Mouse (Mus musculus): Measurements from ENCODE around the gene Paip2b. TPM values are rescaled to one million over a fixed set of nuclear protein-coding genes. Genes with fewer than 3 reads are reported as not detected.
"Not testable (repeated sequence)": the region's sequence is repeated elsewhere in the genome, so short reads cannot be mapped to it uniquely, and the experiment has no call there.

Gene Paip2b
- 10 to 100 TPM; 30.6 to 35.0 TPM for total RNA-seq (2021)

- intact Hi-C loops (cut with DNase I) = loop anchor here (5.0 kb wide), 1 partner anchor 36 kb away; the partner anchor contains the start of gene Zfp638
- DNase-seq (ENCODE audit: low spot score) = peak; percentile 98
Measured at GRCm38 (mm10) chr6:83831606-83832123, at the start of gene Paip2b. Gene Paip2b, minus strand, starts transcription at chr6:83831741.

DNA sequence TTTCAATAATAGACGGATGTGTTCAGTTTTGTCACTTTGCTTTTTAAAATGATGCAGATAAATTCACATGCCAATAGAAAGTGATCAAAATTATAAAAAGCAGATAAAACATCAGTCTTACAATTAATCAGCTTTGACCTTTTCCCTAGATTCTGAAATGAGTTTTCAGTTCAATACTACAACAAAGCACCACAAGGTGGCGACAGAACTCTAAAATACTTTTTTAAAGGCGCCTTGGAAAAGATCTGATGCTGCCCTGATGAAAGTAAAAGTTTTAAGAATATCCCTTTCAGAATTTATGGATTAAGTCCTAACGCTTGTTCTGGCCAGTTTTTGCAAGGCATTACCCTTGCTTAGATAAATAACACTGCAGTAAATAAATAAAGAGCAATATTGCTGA lies 48.3 kb upstream of the Paip2b start:
- DNase-seq (ENCODE audit: low spot score) = no peak
- intact Hi-C loops (cut with DNase I) = no loop called here

- intact Hi-C loops (cut with DNase I) = loop anchor here (5.0 kb wide), 2 partner anchors 36 to 76 kb away; partner anchors contain the start of genes Nagk and Paip2b
- DNase-seq (ENCODE audit: low spot score) = peak; percentile 48
Measured at GRCm38 (mm10) chr6:83867598-83868585, 36.4 kb upstream of the Paip2b start.

DNA sequence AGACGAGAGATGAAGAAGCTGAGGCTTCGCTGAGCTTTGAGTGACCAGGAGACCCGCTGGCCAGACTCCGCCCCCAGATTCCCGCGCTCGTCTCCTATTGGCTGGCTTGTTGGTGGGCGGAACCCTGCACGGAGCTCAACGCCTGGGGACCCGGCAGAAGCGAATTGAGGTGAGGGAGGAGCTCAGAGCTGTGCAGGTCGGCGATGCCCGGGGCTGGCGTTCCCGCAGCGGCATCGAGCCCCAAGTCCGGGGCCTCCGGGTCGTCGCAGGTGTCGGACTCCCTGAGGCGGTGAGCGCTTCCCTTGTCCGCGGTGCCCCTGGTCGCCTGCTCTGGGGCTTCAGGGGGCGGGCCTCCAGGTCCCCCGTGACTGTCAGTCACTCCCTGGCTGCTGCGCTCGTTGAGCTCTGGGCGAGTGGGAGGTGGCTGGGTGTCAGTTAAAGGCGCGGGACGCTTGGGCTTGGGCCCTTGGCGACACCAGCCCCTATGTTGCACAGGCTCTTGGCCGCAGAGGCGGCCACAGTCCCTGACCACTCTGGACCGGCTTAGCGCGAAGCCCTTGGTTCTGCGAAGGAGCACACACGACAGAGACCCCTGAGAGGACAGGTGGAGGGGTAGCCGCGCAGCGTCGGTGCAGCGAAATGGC lies 35.5 kb upstream of the Paip2b start, which contains the start of gene Zfp638:
Gene Zfp638, plus strand, starts transcription at position 156 of the 644 bp plus-strand sequence.
- intact Hi-C loops (cut with DNase I) = loop anchor here (5.0 kb wide), 2 partner anchors 35 to 75 kb away; partner anchors contain the start of genes Nagk and Paip2b
- DNase-seq (ENCODE audit: low spot score) = peak; percentile 87

DNA sequence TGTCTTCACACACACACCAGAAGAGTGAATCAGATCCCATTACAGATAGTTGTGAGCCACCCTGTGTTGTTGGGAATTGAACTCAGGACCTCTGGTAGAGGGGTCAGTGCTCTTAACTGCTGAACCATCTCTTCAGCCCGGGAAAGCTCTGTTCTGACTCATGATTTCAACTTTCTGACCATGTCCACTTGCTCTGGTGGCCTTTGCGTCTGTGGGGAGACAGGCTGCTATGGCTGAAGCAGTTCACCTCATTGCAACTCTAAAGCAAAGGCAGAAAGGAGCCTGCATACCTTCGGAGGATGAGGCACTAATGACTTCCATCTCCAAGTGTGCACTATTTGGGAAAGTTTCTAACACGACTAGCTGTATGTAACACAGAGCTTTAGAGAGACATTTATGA lies 34.9 kb upstream of the Paip2b start:
- DNase-seq (ENCODE audit: low spot score) = no peak
- intact Hi-C loops (cut with DNase I) = loop anchor here (5.0 kb wide), 2 partner anchors 34 to 74 kb away; partner anchors contain the start of genes Nagk and Paip2b

DNA sequence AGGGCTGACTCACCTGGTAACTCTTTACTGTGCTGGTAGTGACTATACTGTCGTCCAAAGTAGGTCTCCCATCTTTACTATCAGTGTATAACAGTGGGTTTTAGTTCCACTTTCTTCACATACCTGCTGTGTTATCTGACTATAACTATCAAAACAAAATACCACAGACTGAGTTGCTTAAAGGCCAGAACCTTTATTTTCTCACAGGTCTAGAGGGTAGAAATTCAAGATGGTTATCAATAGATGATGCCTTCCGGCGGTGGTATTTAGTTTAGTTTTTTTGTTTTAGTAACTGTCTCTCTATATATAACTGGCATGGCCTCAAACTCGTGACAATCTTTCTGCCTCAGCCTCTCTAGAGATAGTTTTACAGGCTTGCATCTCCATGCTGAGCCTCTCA lies 32.0 kb upstream of the Paip2b start:
- DNase-seq (ENCODE audit: low spot score) = no peak
- intact Hi-C loops (cut with DNase I) = no loop called here

- DNase-seq (ENCODE audit: low spot score) = no peak
- intact Hi-C loops (cut with DNase I) = no loop called here
Measured at GRCm38 (mm10) chr6:83860033-83860432, 28.5 kb upstream of the Paip2b start.

DNA sequence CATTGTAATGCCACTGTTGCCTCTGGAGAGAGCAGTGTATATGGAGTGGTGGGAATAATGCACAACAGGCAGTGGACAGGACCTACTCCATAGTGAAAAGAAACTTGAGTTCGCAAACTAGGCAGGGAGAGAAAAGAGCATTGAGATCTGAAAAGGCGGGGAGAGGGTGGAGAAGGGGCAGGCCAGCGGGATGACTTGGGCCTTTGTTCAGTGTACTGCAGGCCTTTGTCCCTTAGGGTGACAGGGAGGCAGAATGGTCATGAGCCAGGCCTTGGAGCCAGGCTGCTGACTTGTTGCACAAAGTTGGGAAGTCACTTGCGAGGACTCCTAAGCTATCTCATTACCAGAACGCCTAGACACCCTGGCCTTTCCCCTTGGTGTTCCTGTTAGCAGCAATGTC lies 25.9 kb upstream of the Paip2b start:
- no peak for DNase-seq (ENCODE audit: low spot score)
- intact Hi-C loops (cut with DNase I) = no loop called here

DNA sequence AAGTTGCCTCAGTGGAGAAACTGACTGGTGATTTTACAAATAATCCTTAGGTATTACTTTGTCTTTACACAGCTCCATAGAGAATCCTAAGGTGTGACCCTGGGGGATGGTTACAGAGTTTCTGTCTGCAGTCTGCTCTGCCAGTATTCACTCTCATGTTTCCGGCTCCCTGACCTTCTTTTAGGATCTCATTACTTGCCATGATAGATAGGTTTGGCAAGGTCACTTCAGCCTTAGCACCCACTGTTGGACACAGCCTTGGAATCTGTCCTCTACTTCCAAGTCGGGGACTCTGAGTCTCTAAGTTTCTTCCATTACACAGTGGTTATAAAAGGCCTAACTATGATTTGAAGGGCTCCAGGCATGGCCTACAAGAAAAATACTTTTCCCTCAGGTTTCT lies 17.9 kb upstream of the Paip2b start:
- DNase-seq (ENCODE audit: low spot score) = no peak
- intact Hi-C loops (cut with DNase I) = no loop called here

GRCm38 (mm10) chr6:83846141-83846540 lies 14.6 kb upstream of the Paip2b start:
- DNase-seq (ENCODE audit: low spot score) = no peak
- intact Hi-C loops (cut with DNase I) = no loop called here

GRCm38 (mm10) chr6:83844913-83845312 lies 13.4 kb upstream of the Paip2b start:
- intact Hi-C loops (cut with DNase I) = no loop called here
- DNase-seq (ENCODE audit: low spot score) = no peak

GRCm38 (mm10) chr6:83840086-83840485 lies 8.5 kb upstream of the Paip2b start:
- intact Hi-C loops (cut with DNase I) = no loop called here
- DNase-seq (ENCODE audit: low spot score) = no peak

- no peak for DNase-seq (ENCODE audit: low spot score)
- intact Hi-C loops (cut with DNase I) = no loop called here
Measured at GRCm38 (mm10) chr6:83838046-83838445, 6.5 kb upstream of the Paip2b start.

DNA sequence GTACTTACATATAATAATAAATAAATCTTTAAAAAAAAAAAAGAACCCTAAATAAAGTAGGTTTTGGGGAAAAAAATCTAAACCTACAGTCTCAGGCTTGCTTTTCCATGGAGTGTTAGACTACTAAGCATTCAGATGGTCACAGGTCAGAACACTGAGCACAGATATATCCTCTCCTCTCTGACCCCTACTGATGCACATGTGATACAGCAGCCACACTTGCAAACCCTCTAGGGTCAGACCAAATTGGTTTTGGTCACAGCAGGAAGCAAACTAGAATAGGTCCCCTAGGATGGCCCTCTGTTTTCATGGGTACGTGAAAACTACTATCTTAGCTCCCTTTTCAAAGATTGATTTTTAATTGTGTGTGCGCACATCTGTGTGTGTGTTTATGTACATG lies 5.3 kb upstream of the Paip2b start:
- no peak for DNase-seq (ENCODE audit: low spot score)
- intact Hi-C loops (cut with DNase I) = no loop called here

DNA sequence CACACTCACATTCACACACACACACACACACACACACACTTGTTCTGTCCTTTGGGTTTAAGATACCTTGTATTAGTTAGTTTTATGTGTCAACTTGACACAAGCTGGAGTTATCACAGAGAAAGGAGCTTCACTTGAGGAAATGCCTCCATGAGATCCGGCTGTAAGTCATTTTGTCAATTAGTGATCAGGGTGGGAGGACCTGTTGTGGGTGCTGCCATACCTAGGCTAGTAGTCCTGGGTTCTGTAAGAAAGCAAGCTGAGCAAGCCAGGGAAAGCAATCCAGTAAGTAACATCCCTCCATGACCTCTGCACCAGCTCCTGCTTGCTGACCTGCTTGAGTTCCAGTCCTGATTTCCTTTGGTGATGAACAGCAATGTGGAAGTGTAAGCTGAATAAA lies 852 bp upstream of the Paip2b start:
- intact Hi-C loops (cut with DNase I) = loop anchor here (5.0 kb wide), 1 partner anchor 35 kb away; the partner anchor contains the start of gene Zfp638
- DNase-seq (ENCODE audit: low spot score) = not testable (repeated sequence)

- DNase-seq (ENCODE audit: low spot score) = no peak
- intact Hi-C loops (cut with DNase I) = loop anchor here (5.0 kb wide), 1 partner anchor 36 kb away; the partner anchor contains the start of gene Zfp638
Measured at GRCm38 (mm10) chr6:83830941-83831605, 468 bp downstream of the Paip2b start.

GRCm38 (mm10) chr6:83821856-83822255 lies 9.7 kb downstream of the Paip2b start:
- no peak for DNase-seq (ENCODE audit: low spot score)
- intact Hi-C loops (cut with DNase I) = no loop called here

GRCm38 (mm10) chr6:83820727-83821515 lies 10.6 kb downstream of the Paip2b start:
- no peak for DNase-seq (ENCODE audit: low spot score)
- intact Hi-C loops (cut with DNase I) = no loop called here

GRCm38 (mm10) chr6:83818996-83819395 lies 12.5 kb downstream of the Paip2b start:
- DNase-seq (ENCODE audit: low spot score) = no peak
- intact Hi-C loops (cut with DNase I) = no loop called here

Measured in heart, postnatal 25 days (tissue).